ENCODE assay signal across 8 mouse cellular contexts in genomic region chr14:26669292-26670073, GRCm38 (mm10). TPM values are rescaled to one million over a fixed set of nuclear protein-coding genes. Genes with fewer than 3 reads are reported as not detected.
A peak's percentile ranks its signal among the peaks of the same experiment; 100 is the strongest.
DNase-seq lines count a peak whose midpoint lies in the region; ATAC-seq lines count a peak whose summit lies in the region.

TSS of gene Pde12 (minus strand) at chr14:26669883.

- ATAC-seq in CD4-positive, CD25-positive, alpha-beta regulatory T cell, adult 4 months: peak; percentile 87
- peak; percentile 84 for ATAC-seq in heart, embryonic 14.5 days (ENCODE audit: insufficient number of reproducible peaks, insufficient read depth, low FRiP score, low read depth)
- ATAC-seq in liver, embryonic 13.5 days (ENCODE audit: low read depth): peak; percentile 83
- ATAC-seq in stomach, embryonic 16.5 days (ENCODE audit: insufficient read depth, low FRiP score): peak; percentile 92

- peaks cover 0 to 16% of the 10 kb centered on the region in 2 experiments; a peak in 2 of 4 replicates for H3K4me1 ChIP-seq in heart, embryonic 14.5 days (ENCODE audit: control insufficient read depth in 2 of 2, insufficient read depth in 2 of 2, low read length in 2 of 2)
- H3K4me1 ChIP-seq in liver, embryonic 13.5 days (replicated peaks): peaks cover 60% of the 10 kb centered on the region
- H3K4me1 ChIP-seq in stomach, embryonic 16.5 days (ENCODE audit: control insufficient read depth, insufficient read depth, low read length): peaks cover 13% of the 10 kb centered on the region

- H3K27ac ChIP-seq in heart, embryonic 14.5 days (replicated peaks in 1 of 2; ENCODE audit: control insufficient read depth in 1 of 2, insufficient read depth in 1 of 2, low read depth in 2 of 2, low read length in 2 of 2): peak within 1 kb of the TSS; percentile 86 to 93
- H3K27ac ChIP-seq in liver, embryonic 13.5 days: peak within 1 kb of the TSS; percentile 89
- H3K27ac ChIP-seq in stomach, embryonic 16.5 days (ENCODE audit: low read length): peak within 1 kb of the TSS; percentile 95

- peak within 1 kb of the TSS; percentile 92 for H3K9ac ChIP-seq in heart, embryonic 14.5 days (ENCODE audit: low read length)
- peak within 1 kb of the TSS; percentile 92 for H3K9ac ChIP-seq in liver, embryonic 13.5 days
- peak within 1 kb of the TSS; percentile 78 for H3K9ac ChIP-seq in stomach, embryonic 16.5 days (ENCODE audit: low read length)

- H3K4me3 ChIP-seq in heart, embryonic 14.5 days (ENCODE audit: control insufficient read depth in 1 of 2, insufficient read depth in 1 of 2, low read depth in 1 of 2, low read length in 2 of 2): peak within 1 kb of the TSS; percentile 76 to 81
- H3K4me3 ChIP-seq in liver, embryonic 13.5 days (replicated peaks): peak within 1 kb of the TSS; percentile 95
- H3K4me3 ChIP-seq in stomach, embryonic 16.5 days (replicated peaks; ENCODE audit: low read length): peak within 1 kb of the TSS; percentile 94

- H3K27me3 ChIP-seq in heart, embryonic 14.5 days (ENCODE audit: control insufficient read depth, insufficient read depth, low read length): no peaks in the 10 kb centered on the region
- no peaks in the 10 kb centered on the region for H3K27me3 ChIP-seq in liver, embryonic 13.5 days
- H3K27me3 ChIP-seq in stomach, embryonic 16.5 days (ENCODE audit: control insufficient read depth, insufficient read depth, low read length): no peaks in the 10 kb centered on the region

- no peaks in the 10 kb centered on the region for H3K9me3 ChIP-seq in heart, embryonic 14.5 days (ENCODE audit: control insufficient read depth, low read length)
- no peaks in the 10 kb centered on the region for H3K9me3 ChIP-seq in liver, embryonic 13.5 days (replicated peaks)
- H3K9me3 ChIP-seq in stomach, embryonic 16.5 days (replicated peaks; ENCODE audit: control insufficient read depth, low read length): no peaks in the 10 kb centered on the region; the same call in 1 of the 2 replicates

- peak; percentile 88 for DNase-seq in c-Kit-negative CD71-positive TER-119-positive erythroid progenitor cells, embryonic 14.5 days (ENCODE audit: low read depth, low spot score)
- peak; percentile 79 for DNase-seq in fibroblast of lung, adult 2 months (ENCODE audit: low read depth)
- DNase-seq in kidney, postnatal 14 days: peak; percentile 91
- peak; percentile 83 for DNase-seq in liver, embryonic 13.5 days
- DNase-seq in neural tube, embryonic 10.5 days (ENCODE audit: extremely low spot score, low spot score): peak; percentile 93

- WGBS in heart, embryonic 14.5 days: under 1% methylated on average over 66 of the region's 70 CpGs
- under 1% methylated on average over 70 of the region's 70 CpGs for WGBS in liver, embryonic 13.5 days (ENCODE audit: insufficient replicate concordance)
- under 1% methylated on average over 70 of the region's 70 CpGs for WGBS in stomach, embryonic 16.5 days

- H3K4me2 ChIP-seq in heart, embryonic 14.5 days (ENCODE audit: low read length): peak within 1 kb of the TSS; percentile 98
- H3K4me2 ChIP-seq in liver, embryonic 13.5 days: peak within 1 kb of the TSS; percentile 98
- H3K4me2 ChIP-seq in stomach, embryonic 16.5 days (ENCODE audit: low read depth, low read length): peak within 1 kb of the TSS; percentile 83

- H3K36me3 ChIP-seq in heart, embryonic 14.5 days (ENCODE audit: control insufficient read depth, insufficient read depth, low read length): peaks cover 16% of the 10 kb centered on the region
- peaks cover 17% of the 10 kb centered on the region for H3K36me3 ChIP-seq in liver, embryonic 13.5 days
- H3K36me3 ChIP-seq in stomach, embryonic 16.5 days (ENCODE audit: control insufficient read depth, insufficient read depth, low read length): no peaks in the 10 kb centered on the region

RNA-seq across cellular contexts. Expression of gene Pde12, which starts in this region (rescaled TPM):
- polyA plus RNA-seq in CD4-positive, CD25-positive, alpha-beta regulatory T cell, adult 4 months (2017; shearing (Covaris generic)): 1 to 10 TPM; 3.6 to 4.4 TPM
- 8.6 and 8.7 TPM in 2 replicates for polyA plus RNA-seq in heart, embryonic 14.5 days (2014; fragmentation: Nextera tagmentation; extraction: Ambion mirVana)
- 8.4 and 9.6 TPM in 2 replicates for polyA plus RNA-seq in liver, embryonic 13.5 days (2015; fragmentation: Nextera tagmentation; extraction: Ambion mirVana)
- polyA plus RNA-seq in stomach, embryonic 16.5 days (2015; fragmentation: Nextera tagmentation; extraction: Ambion mirVana): 9.0 and 9.3 TPM in 2 replicates

Comparison
In these comparisons a context has a peak if more than half of its experiments do, and no peak if none do; other contexts are left out.
1. Peak in every context shown above with its lines: DNase-seq, ATAC-seq, H3K4me3 ChIP-seq and H3K27ac ChIP-seq.